Mouse (Mus musculus) kidney, embryonic 16.5 days (tissue): ENCODE measurements around the gene Kcnmb4. TPM values are rescaled to one million over a fixed set of nuclear protein-coding genes. Genes with fewer than 3 reads are reported as not detected.
A peak's percentile ranks its signal among the peaks of the same experiment; 100 is the strongest.

Source experiments
- ATAC-seq: fragments of 200-750 bp; cut with Nextera tagmentation; 2 replicates; pipeline ENCODE4 v1.8.0; 2017; ENCODE audit warnings: moderate TSS enrichment; ENCODE audit not compliant: low FRiP score, low TSS enrichment
- H3K27ac ChIP-seq: fragments of 300-500 bp; sonication (generic); 2 replicates; pipeline ENCODE4 v1.5.1; 2014; ENCODE audit warnings: low read length
- H3K27me3 ChIP-seq: fragments of 300-500 bp; sonication (generic); 2 replicates; pipeline ENCODE4 v1.6.1; 2014; ENCODE audit warnings: low read length, control low read depth, mixed read lengths; ENCODE audit not compliant: insufficient read depth
- H3K36me3 ChIP-seq: fragments of 300-500 bp; sonication (generic); 2 replicates; pipeline ENCODE4 v1.6.1; 2014; ENCODE audit warnings: low read length, control low read depth, mixed read lengths; ENCODE audit not compliant: insufficient read depth
- H3K4me1 ChIP-seq: fragments of 300-500 bp; sonication (generic); 2 replicates; pipeline ENCODE4 v1.6.1; 2014; ENCODE audit warnings: low read length, control low read depth, mixed read lengths; ENCODE audit not compliant: insufficient read depth
- H3K4me2 ChIP-seq: fragments of 300-500 bp; sonication (generic); replicated peaks from 2 replicates; pipeline ENCODE4 v1.6.1; 2014; ENCODE audit warnings: low read depth, low read length
- H3K4me3 ChIP-seq: fragments of 300-500 bp; sonication (generic); 2 replicates; pipeline ENCODE4 v1.5.1; 2014; ENCODE audit warnings: mild to moderate bottlenecking, low read length
- H3K9ac ChIP-seq: fragments of 300-500 bp; sonication (generic); replicated peaks from 2 replicates; pipeline ENCODE4 v1.6.1; 2014; ENCODE audit warnings: low read length
- H3K9me3 ChIP-seq: fragments of 300-500 bp; sonication (generic); 2 replicates; pipeline ENCODE4 v1.6.1; 2016; ENCODE audit warnings: low read length, control low read depth
- WGBS: fragments of 180-500 bp; shearing (Covaris S2); extraction: QIAGEN DNeasy Blood & Tissue Kit; methylation state at CpG from one replicate; pipeline ENCODE4 v1.1.7; 2014; 5-methylcytosine and 5-hydroxymethylcytosine counted together
- polyA plus RNA-seq: library from polyadenylated mRNA; unstranded; fragments of >200 nt; fragmentation: Nextera tagmentation; extraction: Ambion mirVana; gene quantifications from 2 replicates; pipeline ENCODE4 v1.2.1, GENCODE M21; 2015

Gene Kcnmb4
- polyA plus RNA-seq, 1 experiment from 2014 or later, result 4.2 TPM

- H3K27me3 ChIP-seq, result no peaks in the 10 kb centered on the region
- no peak overlapping the region for H3K4me3 ChIP-seq
- ATAC-seq, result no peak
- H3K9ac ChIP-seq, result no peak overlapping the region
- H3K36me3 ChIP-seq, result 0 out of 2 replicates have a peak, but pooled peaks cover 2% of the 10 kb centered on the region
- no peak overlapping the region for H3K4me2 ChIP-seq
- WGBS, result 53% methylated on average over 9 of the region's 9 CpGs
- peaks cover 4% of the 10 kb centered on the region; the same call in 1 of the 2 replicates for H3K9me3 ChIP-seq
- no peaks in the 10 kb centered on the region for H3K4me1 ChIP-seq
- no peak overlapping the region for H3K27ac ChIP-seq
These were observed 12.2 kb downstream of the Kcnmb4 start for GRCm38 (mm10) chr10:116461443-116461842.

GRCm38 (mm10) chr10:116458786-116459185, 14.9 kb downstream of the Kcnmb4 start:
- no peak for ATAC-seq
- H3K27ac ChIP-seq, result no peak overlapping the region
- 90% methylated on average over 9 of the region's 9 CpGs for WGBS
- no peaks in the 10 kb centered on the region for H3K27me3 ChIP-seq
- H3K9me3 ChIP-seq, result peaks cover 2% of the 10 kb centered on the region; the same call in 1 of the 2 replicates
- no peak overlapping the region for H3K4me2 ChIP-seq
- 0 out of 2 replicates have a peak, but pooled peaks cover 2% of the 10 kb centered on the region for H3K36me3 ChIP-seq
- H3K9ac ChIP-seq, result no peak overlapping the region
- H3K4me1 ChIP-seq, result no peaks in the 10 kb centered on the region
- H3K4me3 ChIP-seq, result no peak overlapping the region

- H3K9ac ChIP-seq, result no peak overlapping the region
- no peak overlapping the region for H3K27ac ChIP-seq
- H3K4me2 ChIP-seq, result no peak overlapping the region
- no peak for ATAC-seq
- no peaks in the 10 kb centered on the region for H3K36me3 ChIP-seq
- no peaks in the 10 kb centered on the region for H3K27me3 ChIP-seq
- H3K4me3 ChIP-seq, result no peak overlapping the region
- WGBS, result 97% methylated on average over 7 of the region's 7 CpGs
- peaks cover 10% of the 10 kb centered on the region for H3K4me1 ChIP-seq
- H3K9me3 ChIP-seq, result no peaks in the 10 kb centered on the region
These were observed 20.9 kb downstream of the Kcnmb4 start for GRCm38 (mm10) chr10:116452771-116453170.

GRCm38 (mm10) chr10:116450621-116451020, 23.1 kb downstream of the Kcnmb4 start:
- Histone ChIP-seq H3K4me1 (peaks cover 10% of the 10 kb centered on the region), H3K27me3 (no peaks in the 10 kb centered on the region), H3K9me3 (no peaks in the 10 kb centered on the region), H3K9ac (no peak overlapping the region), H3K4me2 (no peak overlapping the region), H3K36me3 (no peaks in the 10 kb centered on the region), H3K27ac (no peak overlapping the region), H3K4me3 (no peak overlapping the region)
- peak; percentile 54; the same call in 1 of the 2 replicates for ATAC-seq
- 42% methylated on average over 9 of the region's 9 CpGs for WGBS

GRCm38 (mm10) chr10:116448166-116448565, 25.5 kb downstream of the Kcnmb4 start:
- 95% methylated on average over 12 of the region's 12 CpGs for WGBS
- ATAC-seq, result no peak
- no peak overlapping the region for H3K9ac ChIP-seq

GRCm38 (mm10) chr10:116447176-116447575, 26.5 kb downstream of the Kcnmb4 start:
- H3K9me3 ChIP-seq, result peaks cover 2% of the 10 kb centered on the region; the same call in 1 of the 2 replicates
- H3K27ac ChIP-seq, result no peak overlapping the region
- H3K4me1 ChIP-seq, result peaks cover 10% of the 10 kb centered on the region
- ATAC-seq, result no peak
- H3K27me3 ChIP-seq, result no peaks in the 10 kb centered on the region
- no peak overlapping the region for H3K9ac ChIP-seq
- no peak overlapping the region for H3K4me3 ChIP-seq
- H3K36me3 ChIP-seq, result no peaks in the 10 kb centered on the region
- WGBS, result 93% methylated on average over 9 of the region's 9 CpGs
- H3K4me2 ChIP-seq, result no peak overlapping the region

More at GRCm38 (mm10) chr10:116448166-116448565, 25.5 kb downstream of the Kcnmb4 start:
- Histone ChIP-seq H3K4me1 (peaks cover 10% of the 10 kb centered on the region), H3K4me2 (no peak overlapping the region), H3K4me3 (no peak overlapping the region), H3K36me3 (no peaks in the 10 kb centered on the region), H3K27ac (no peak overlapping the region), H3K9me3 (peaks cover 2% of the 10 kb centered on the region; the same call in 1 of the 2 replicates), H3K27me3 (no peaks in the 10 kb centered on the region)

GRCm38 (mm10) chr10:116446040-116446439, 27.6 kb downstream of the Kcnmb4 start:
- Histone ChIP-seq H3K4me1 (peaks cover 10% of the 10 kb centered on the region), H3K4me2 (no peak overlapping the region), H3K9me3 (peaks cover 2% of the 10 kb centered on the region; the same call in 1 of the 2 replicates), H3K27ac (no peak overlapping the region), H3K4me3 (no peak overlapping the region), H3K9ac (no peak overlapping the region), H3K36me3 (no peaks in the 10 kb centered on the region), H3K27me3 (no peaks in the 10 kb centered on the region)
- ATAC-seq, result no peak
- WGBS, result 94% methylated on average over 10 of the region's 12 CpGs

GRCm38 (mm10) chr10:116444826-116445225, 28.9 kb downstream of the Kcnmb4 start:
- H3K9ac ChIP-seq, result no peak overlapping the region
- no peak for ATAC-seq
- WGBS, result 94% methylated on average over 8 of the region's 8 CpGs
- H3K27ac ChIP-seq, result no peak overlapping the region
- no peak overlapping the region for H3K4me3 ChIP-seq
- H3K4me1 ChIP-seq, result peaks cover under 1% of the 10 kb centered on the region; the same call in 1 of the 2 replicates
- H3K36me3 ChIP-seq, result no peaks in the 10 kb centered on the region
- peaks cover 2% of the 10 kb centered on the region; the same call in 1 of the 2 replicates for H3K9me3 ChIP-seq
- H3K4me2 ChIP-seq, result no peak overlapping the region
- H3K27me3 ChIP-seq, result no peaks in the 10 kb centered on the region

- no peak overlapping the region for H3K4me3 ChIP-seq
- no peak overlapping the region for H3K27ac ChIP-seq
- H3K27me3 ChIP-seq, result no peaks in the 10 kb centered on the region
- H3K4me1 ChIP-seq, result no peaks in the 10 kb centered on the region
- 96% methylated on average over 10 of the region's 10 CpGs for WGBS
- H3K4me2 ChIP-seq, result no peak overlapping the region
- no peak overlapping the region for H3K9ac ChIP-seq
- peaks cover 5% of the 10 kb centered on the region; the same call in 1 of the 2 replicates for H3K9me3 ChIP-seq
- no peak for ATAC-seq
- H3K36me3 ChIP-seq, result no peaks in the 10 kb centered on the region
These were observed 29.3 kb downstream of the Kcnmb4 start for GRCm38 (mm10) chr10:116444371-116444770.

- no peak overlapping the region for H3K4me2 ChIP-seq
- H3K4me1 ChIP-seq, result no peaks in the 10 kb centered on the region
- no peaks in the 10 kb centered on the region for H3K27me3 ChIP-seq
- 94% methylated on average over 7 of the region's 7 CpGs for WGBS
- peaks cover 18% of the 10 kb centered on the region for H3K9me3 ChIP-seq
- no peak for ATAC-seq
- H3K36me3 ChIP-seq, result peaks cover 4% of the 10 kb centered on the region; the same call in 1 of the 2 replicates
- H3K27ac ChIP-seq, result no peak overlapping the region
- no peak overlapping the region for H3K9ac ChIP-seq
- no peak overlapping the region for H3K4me3 ChIP-seq
These were observed 32.7 kb downstream of the Kcnmb4 start for GRCm38 (mm10) chr10:116440946-116441345.
